Mouse (Mus musculus) bone marrow, adult 2 months (tissue): ENCODE data around the gene Mtpn.

Experiments used
- CTCF ChIP-seq: fragments of 200-500 bp; IDR thresholded peaks from 2 replicates; pipeline ENCODE4 v1.5.1; 2011; ENCODE audit warnings: low read length, control low read depth; ENCODE audit not compliant: control insufficient read depth, insufficient read depth
- POLR2A ChIP-seq: fragments of 200-500 bp; IDR thresholded peaks from 2 replicates; pipeline ENCODE4 v1.6.1; 2011; ENCODE audit warnings: low read depth, mild to moderate bottlenecking, control low read depth, low read length, borderline replicate concordance; ENCODE audit not compliant: control insufficient read depth

GRCm38 (mm10) chr6:35476830-35477229 lies 62.9 kb downstream of the Mtpn start:
- TF ChIP-seq CTCF, result no peak
- no peak for TF ChIP-seq POLR2A
